Mouse (Mus musculus): ENCODE measurements around the gene Ldb3. TPM values are rescaled to one million over a fixed set of nuclear protein-coding genes. Genes with fewer than 3 reads are reported as not detected.

Gene Ldb3
- total RNA-seq, 2 experiments from 2014 or later, result 2.2 to 3.1 TPM

Other genes starting within 250 kb of the Ldb3 start
- gene Fam25c, start 233.2 kb downstream of the Ldb3 start, total RNA-seq (2021), result not detected
- 1 to 10 TPM; 5.4 to 5.8 TPM for gene Sncg, start 213.9 kb downstream of the Ldb3 start, total RNA-seq (2021)
- 1 to 10 TPM; 4.0 to 4.3 TPM for gene Mmrn2, start 213.2 kb downstream of the Ldb3 start, total RNA-seq (2021)
- 10 to 100 TPM; 32.8 to 33.6 TPM for gene Bmpr1a, start 85.3 kb downstream of the Ldb3 start, total RNA-seq (2021)
- gene 9230112D13Rik, start 65.9 kb downstream of the Ldb3 start, total RNA-seq (2021), result not detected
- gene Opn4, start 11.5 kb upstream of the Ldb3 start, total RNA-seq (2021), result not detected
- 10 to 100 TPM; 44.7 to 46.0 TPM for gene Wapl, start 85.2 kb upstream of the Ldb3 start, total RNA-seq (2021)
- gene Grid1, start 231.4 kb upstream of the Ldb3 start, total RNA-seq (2021), result 10 to 100 TPM; 44.8 to 45.0 TPM